24 mouse cellular contexts compared by ENCODE assay signal in genomic region chr6:52272766-52273655, GRCm38 (mm10). TPM values are rescaled to one million over a fixed set of nuclear protein-coding genes. Genes with fewer than 3 reads are reported as not detected.
A peak's percentile ranks its signal among the peaks of the same experiment; 100 is the strongest.
DNase-seq lines count a peak whose midpoint lies in the region; ATAC-seq and TF ChIP-seq lines count a peak whose summit lies in the region.
"Had no signal": no experiment of that assay in that cellular context is flagged by ENCODE, and none has a peak within 500 bp of the region (broad histone marks: within the 10 kb centered on the region; RNA-seq: fewer than 3 reads in every experiment).

No protein-coding gene starts in this region.

- H3K9me3 ChIP-seq in heart, embryonic 11.5 days (replicated peaks; ENCODE audit: control insufficient read depth, low read length): no peaks in the 10 kb centered on the region
- H3K9me3 ChIP-seq in intestine, embryonic 15.5 days: no peaks in the 10 kb centered on the region
- H3K9me3 ChIP-seq in intestine, embryonic 16.5 days (ENCODE audit: control insufficient read depth, low read length): no peaks in the 10 kb centered on the region
- no peaks in the 10 kb centered on the region for H3K9me3 ChIP-seq in limb, embryonic 14.5 days (ENCODE audit: control insufficient read depth, low read length)
- H3K9me3 ChIP-seq: embryonic facial prominence, embryonic 13.5 days had no signal

- peaks cover 95% of the 10 kb centered on the region for H3K27me3 ChIP-seq in heart, embryonic 11.5 days (ENCODE audit: control insufficient read depth, insufficient read depth, low read length)
- peaks cover 94% of the 10 kb centered on the region for H3K27me3 ChIP-seq in intestine, embryonic 15.5 days (replicated peaks)
- peaks cover 84% of the 10 kb centered on the region for H3K27me3 ChIP-seq in intestine, embryonic 16.5 days (replicated peaks; ENCODE audit: control insufficient read depth, insufficient read depth, low read length)
- peaks cover 59% of the 10 kb centered on the region for H3K27me3 ChIP-seq in limb, embryonic 14.5 days (ENCODE audit: control insufficient read depth, insufficient read depth, low read length)

- DNase-seq in heart, postnatal 36 days: no peak
- DNase-seq in embryo, embryonic 11 days: peak; percentile 37
- DNase-seq in limb, embryonic 14.5 days (ENCODE audit: low spot score): peak; percentile 8
- no peak for DNase-seq in gastrocnemius, postnatal 4 days (ENCODE audit: low spot score in 2 of 2)
- DNase-seq: adrenal gland, postnatal 14 days; cerebellum, adult 11-12 months; cerebellum, postnatal 25 days; gastrocnemius, postnatal 10 days; heart, postnatal 14 days; liver; liver, postnatal 0 days; thymus, postnatal 36 days had no signal

- H3K27ac ChIP-seq in heart, embryonic 11.5 days (ENCODE audit: low read depth, low read length): no peak overlapping the region
- H3K27ac ChIP-seq in intestine, embryonic 15.5 days: no peak overlapping the region
- no peak overlapping the region for H3K27ac ChIP-seq in intestine, embryonic 16.5 days (ENCODE audit: low read length)
- H3K27ac ChIP-seq in limb, embryonic 14.5 days (replicated peaks; ENCODE audit: low read depth, low read length): no peak overlapping the region
- H3K27ac ChIP-seq: embryonic facial prominence, embryonic 13.5 days; kidney, postnatal 0 days; layer of hippocampus, adult 2 months had no signal

- no peak overlapping the region for H3K9ac ChIP-seq in heart, embryonic 11.5 days (ENCODE audit: low read depth, low read length)
- H3K9ac ChIP-seq in intestine, embryonic 15.5 days: no peak overlapping the region
- no peak overlapping the region for H3K9ac ChIP-seq in intestine, embryonic 16.5 days (ENCODE audit: low read depth, low read length)
- H3K9ac ChIP-seq in limb, embryonic 14.5 days (ENCODE audit: low read depth, low read length, severe bottlenecking): peak overlapping the region; percentile 40; the same call in 1 of the 2 replicates
- H3K9ac ChIP-seq: embryonic facial prominence, embryonic 13.5 days; liver, postnatal 0 days had no signal

- no peaks in the 10 kb centered on the region for H3K36me3 ChIP-seq in heart, embryonic 11.5 days (ENCODE audit: control insufficient read depth, insufficient read depth, low read length)
- H3K36me3 ChIP-seq in intestine, embryonic 15.5 days: no peaks in the 10 kb centered on the region
- no peaks in the 10 kb centered on the region for H3K36me3 ChIP-seq in intestine, embryonic 16.5 days (ENCODE audit: control insufficient read depth, insufficient read depth, low read length)
- no peaks in the 10 kb centered on the region for H3K36me3 ChIP-seq in limb, embryonic 14.5 days (ENCODE audit: control insufficient read depth, insufficient read depth, low read length)
- H3K36me3 ChIP-seq: embryonic facial prominence, embryonic 13.5 days had no signal

- H3K4me3 ChIP-seq in heart, embryonic 11.5 days (ENCODE audit: low read depth, low read length): peak overlapping the region; percentile 11; the same call in 1 of the 2 replicates
- no peak overlapping the region for H3K4me3 ChIP-seq in intestine, embryonic 15.5 days (replicated peaks)
- H3K4me3 ChIP-seq in intestine, embryonic 16.5 days (ENCODE audit: low read length): no peak overlapping the region
- 0 out of 2 replicates have a peak overlapping the region, but pooled peaks have one; percentile 15 for H3K4me3 ChIP-seq in limb, embryonic 14.5 days (replicated peaks; ENCODE audit: low read length)
- H3K4me3 ChIP-seq: embryonic facial prominence, embryonic 13.5 days; layer of hippocampus, adult 2 months had no signal

- H3K4me1 ChIP-seq in heart, embryonic 11.5 days (ENCODE audit: control insufficient read depth, insufficient read depth, low read length): peaks cover 7% of the 10 kb centered on the region
- 0 out of 2 replicates have a peak, but pooled peaks cover 12% of the 10 kb centered on the region for H3K4me1 ChIP-seq in intestine, embryonic 15.5 days (replicated peaks)
- H3K4me1 ChIP-seq in intestine, embryonic 16.5 days (ENCODE audit: control insufficient read depth, insufficient read depth, low read length): no peaks in the 10 kb centered on the region
- peaks cover 35% of the 10 kb centered on the region for H3K4me1 ChIP-seq in limb, embryonic 14.5 days (ENCODE audit: control insufficient read depth, insufficient read depth, low read length)

- ATAC-seq in heart, embryonic 11.5 days (replicated peaks; ENCODE audit: insufficient number of reproducible peaks, low FRiP score, low TSS enrichment): no peak
- ATAC-seq in intestine, embryonic 15.5 days: no peak
- ATAC-seq in intestine, embryonic 16.5 days: no peak
- ATAC-seq in limb, embryonic 14.5 days (ENCODE audit: low FRiP score, low read depth): no peak
- ATAC-seq: activated CD4-positive, CD25-positive, alpha-beta regulatory T cell, adult 4 months; liver, postnatal 0 days; Patski had no signal

- intact Hi-C loops in heart, postnatal 36 days (cut with DNase I): loop anchor here (5.0 kb wide), 1 partner anchor 564 kb away; no protein-coding TSS in a partner anchor

- WGBS in heart, embryonic 11.5 days (ENCODE audit: insufficient replicate concordance): 9% methylated on average over 22 of the region's 22 CpGs
- WGBS in intestine, embryonic 15.5 days: 25% methylated on average over 22 of the region's 22 CpGs
- 23% methylated on average over 22 of the region's 22 CpGs for WGBS in intestine, embryonic 16.5 days
- 20% methylated on average over 21 of the region's 22 CpGs for WGBS in limb, embryonic 14.5 days

- TF ChIP-seq POLR2A in limb, embryonic 14.5 days (IDR thresholded peaks at IDR 0.05; ENCODE audit: borderline replicate concordance, extremely low read depth, insufficient read depth, insufficient read length): no peak

- peak overlapping the region; percentile 49 for H3K4me2 ChIP-seq in heart, embryonic 11.5 days
- H3K4me2 ChIP-seq in intestine, embryonic 15.5 days (replicated peaks): peak overlapping the region; percentile 28
- H3K4me2 ChIP-seq in intestine, embryonic 16.5 days (ENCODE audit: low read depth, low read length): no peak overlapping the region
- H3K4me2 ChIP-seq in limb, embryonic 14.5 days (replicated peaks; ENCODE audit: low read depth, low read length, severe bottlenecking): peak overlapping the region; percentile 40; the same call in 1 of the 2 replicates
- H3K4me2 ChIP-seq: embryonic facial prominence, embryonic 13.5 days had no signal

RNA-seq across cellular contexts. Expression of gene Hoxa13, which starts 12.3 kb away (rescaled TPM):
- 0.20 TPM in 1 of 2 replicates, not detected in the other for polyA plus RNA-seq in heart, embryonic 11.5 days (2014; fragmentation: Nextera tagmentation; extraction: Ambion mirVana)
- not detected for total RNA-seq in heart, postnatal 36 days (2021)
- 0.59 and 0.61 TPM in 2 replicates for polyA plus RNA-seq in intestine, embryonic 15.5 days (2015; fragmentation: Nextera tagmentation; extraction: Ambion mirVana)
- 0.24 and 0.45 TPM in 2 replicates for polyA plus RNA-seq in intestine, embryonic 16.5 days (2015; fragmentation: Nextera tagmentation; extraction: Ambion mirVana)
- polyA plus RNA-seq in limb, embryonic 14.5 days (2012; rRNA removed): 26.0 and 37.6 TPM in 2 replicates
- polyA plus RNA-seq in limb, embryonic 14.5 days (2014; fragmentation: Nextera tagmentation; extraction: Ambion mirVana): 16.0 and 24.1 TPM in 2 replicates
- total RNA-seq in gastrocnemius, postnatal 4 days (2021): 1 to 10 TPM; 1.1 to 1.3 TPM
- total RNA-seq: adrenal gland, postnatal 14 days; heart, postnatal 14 days; layer of hippocampus, adult 2 months; left cerebral cortex, adult 18-20 months; megakaryocyte-erythroid progenitor cell, adult 5-6 weeks; neutrophil, adult 5-6 weeks had no signal
- polyA plus RNA-seq: activated CD4-positive, CD25-positive, alpha-beta regulatory T cell, adult 4 months; embryonic facial prominence, embryonic 13.5 days; kidney, postnatal 0 days; liver, postnatal 0 days; testis, adult 2 months had no signal

RNA-seq across cellular contexts. Expression of gene Hoxa11, which starts 27.4 kb away (rescaled TPM):
- polyA plus RNA-seq in heart, embryonic 11.5 days (2014; fragmentation: Nextera tagmentation; extraction: Ambion mirVana): not detected in 2 replicates
- total RNA-seq in heart, postnatal 36 days (2021): not detected
- polyA plus RNA-seq in intestine, embryonic 15.5 days (2015; fragmentation: Nextera tagmentation; extraction: Ambion mirVana): 2.0 and 3.3 TPM in 2 replicates
- polyA plus RNA-seq in intestine, embryonic 16.5 days (2015; fragmentation: Nextera tagmentation; extraction: Ambion mirVana): 1.4 and 1.9 TPM in 2 replicates
- polyA plus RNA-seq in limb, embryonic 14.5 days (2012; rRNA removed): 32.6 and 41.2 TPM in 2 replicates
- 31.1 and 39.0 TPM in 2 replicates for polyA plus RNA-seq in limb, embryonic 14.5 days (2014; fragmentation: Nextera tagmentation; extraction: Ambion mirVana)
- 1 to 10 TPM; 6.0 to 6.6 TPM for total RNA-seq in gastrocnemius, postnatal 4 days (2021)
- total RNA-seq: adrenal gland, postnatal 14 days; heart, postnatal 14 days; layer of hippocampus, adult 2 months; left cerebral cortex, adult 18-20 months; megakaryocyte-erythroid progenitor cell, adult 5-6 weeks; neutrophil, adult 5-6 weeks had no signal
- polyA plus RNA-seq: activated CD4-positive, CD25-positive, alpha-beta regulatory T cell, adult 4 months; embryonic facial prominence, embryonic 13.5 days; liver, postnatal 0 days; testis, adult 2 months had no signal

RNA-seq across cellular contexts. Expression of gene Hoxa10, which starts 32.4 kb away (rescaled TPM):
- 0.20 and 0.97 TPM in 2 replicates for polyA plus RNA-seq in heart, embryonic 11.5 days (2014; fragmentation: Nextera tagmentation; extraction: Ambion mirVana)
- total RNA-seq in heart, postnatal 36 days (2021): not detected
- polyA plus RNA-seq in intestine, embryonic 15.5 days (2015; fragmentation: Nextera tagmentation; extraction: Ambion mirVana): 11.4 and 20.2 TPM in 2 replicates
- 8.6 and 10.0 TPM in 2 replicates for polyA plus RNA-seq in intestine, embryonic 16.5 days (2015; fragmentation: Nextera tagmentation; extraction: Ambion mirVana)
- 111 and 136 TPM in 2 replicates for polyA plus RNA-seq in limb, embryonic 14.5 days (2012; rRNA removed)
- 117 and 149 TPM in 2 replicates for polyA plus RNA-seq in limb, embryonic 14.5 days (2014; fragmentation: Nextera tagmentation; extraction: Ambion mirVana)
- 10 to 100 TPM; 31.5 to 32.3 TPM for total RNA-seq in gastrocnemius, postnatal 4 days (2021)
- total RNA-seq: heart, postnatal 14 days; layer of hippocampus, adult 2 months; left cerebral cortex, adult 18-20 months; megakaryocyte-erythroid progenitor cell, adult 5-6 weeks; neutrophil, adult 5-6 weeks had no signal
- polyA plus RNA-seq: activated CD4-positive, CD25-positive, alpha-beta regulatory T cell, adult 4 months; liver, postnatal 0 days had no signal

RNA-seq across cellular contexts. Expression of gene Evx1, which starts 40.3 kb away (rescaled TPM):
- not detected in 2 replicates for polyA plus RNA-seq in heart, embryonic 11.5 days (2014; fragmentation: Nextera tagmentation; extraction: Ambion mirVana)
- total RNA-seq in heart, postnatal 36 days (2021): not detected
- polyA plus RNA-seq in intestine, embryonic 15.5 days (2015; fragmentation: Nextera tagmentation; extraction: Ambion mirVana): 0.05 and 0.20 TPM in 2 replicates
- not detected in 2 replicates for polyA plus RNA-seq in intestine, embryonic 16.5 days (2015; fragmentation: Nextera tagmentation; extraction: Ambion mirVana)
- polyA plus RNA-seq in limb, embryonic 14.5 days (2012; rRNA removed): 0.64 and 0.93 TPM in 2 replicates
- 0.18 and 0.44 TPM in 2 replicates for polyA plus RNA-seq in limb, embryonic 14.5 days (2014; fragmentation: Nextera tagmentation; extraction: Ambion mirVana)
- not detected for total RNA-seq in gastrocnemius, postnatal 4 days (2021)
- total RNA-seq: adrenal gland, postnatal 14 days; gastrocnemius, postnatal 10 days; heart, postnatal 14 days; layer of hippocampus, adult 2 months; left cerebral cortex, adult 18-20 months; megakaryocyte-erythroid progenitor cell, adult 5-6 weeks; neutrophil, adult 5-6 weeks had no signal
- polyA plus RNA-seq: activated CD4-positive, CD25-positive, alpha-beta regulatory T cell, adult 4 months; embryonic facial prominence, embryonic 13.5 days; kidney, postnatal 0 days; liver, postnatal 0 days; Patski had no signal

RNA-seq across cellular contexts. Expression of gene Hoxa9, which starts 42.1 kb away (rescaled TPM):
- 0.13 and 0.29 TPM in 2 replicates for polyA plus RNA-seq in heart, embryonic 11.5 days (2014; fragmentation: Nextera tagmentation; extraction: Ambion mirVana)
- not detected for total RNA-seq in heart, postnatal 36 days (2021)
- 5.3 and 6.3 TPM in 2 replicates for polyA plus RNA-seq in intestine, embryonic 15.5 days (2015; fragmentation: Nextera tagmentation; extraction: Ambion mirVana)
- 3.0 and 3.2 TPM in 2 replicates for polyA plus RNA-seq in intestine, embryonic 16.5 days (2015; fragmentation: Nextera tagmentation; extraction: Ambion mirVana)
- polyA plus RNA-seq in limb, embryonic 14.5 days (2012; rRNA removed): 107 and 134 TPM in 2 replicates
- 39.0 and 45.2 TPM in 2 replicates for polyA plus RNA-seq in limb, embryonic 14.5 days (2014; fragmentation: Nextera tagmentation; extraction: Ambion mirVana)
- total RNA-seq in gastrocnemius, postnatal 4 days (2021): 10 to 100 TPM; 16.5 to 17.7 TPM
- total RNA-seq: heart, postnatal 14 days; layer of hippocampus, adult 2 months; left cerebral cortex, adult 18-20 months; neutrophil, adult 5-6 weeks had no signal
- polyA plus RNA-seq: embryonic facial prominence, embryonic 13.5 days had no signal

Comparison
In these comparisons a context has a peak if more than half of its experiments do, and no peak if none do; other contexts are left out.
1. H3K4me3 ChIP-seq: peak in heart, embryonic 11.5 days (single experiment) and limb, embryonic 14.5 days (single experiment); none in intestine, embryonic 15.5 days (single experiment) and intestine, embryonic 16.5 days (single experiment).
2. DNase-seq: peak in embryo, embryonic 11 days (single experiment) and limb, embryonic 14.5 days (single experiment); none in heart, postnatal 36 days (0 of 2) and gastrocnemius, postnatal 4 days (0 of 2).
3. RNA of gene Hoxa13, which starts 12.3 kb away (polyA plus RNA-seq): 16.0 to 37.6 TPM in limb, embryonic 14.5 days; 0.59 to 0.61 TPM in intestine, embryonic 15.5 days, 0.24 to 0.45 TPM in intestine, embryonic 16.5 days and 0.20 TPM in heart, embryonic 11.5 days; every median in the first group is over 10 times any median in the second.